Mouse (Mus musculus) left cerebral cortex, adult 2 months (tissue): ENCODE data around the gene Pxdc1. TPM values are rescaled to one million over a fixed set of nuclear protein-coding genes. Genes with fewer than 3 reads are reported as not detected.

Experiments
- DNase-seq, 2 experiments: peaks; one replicate each; pipeline ENCODE4 v3.0.0; 2021 to 2022; ENCODE audit warnings: low spot score in 2 of 2, mixed read lengths in 1 of 2; ENCODE audit errors: extremely low spot score in 1 of 2
- H3K27ac ChIP-seq: fragments of 200-600 bp; 2 replicates; pipeline ENCODE4 v1.8.1; 2022
- H3K4me3 ChIP-seq: fragments of 200-600 bp; 2 replicates; pipeline ENCODE4 v1.8.1; 2022
- CTCF ChIP-seq: fragments of 200-600 bp; IDR thresholded peaks from 2 replicates; pipeline ENCODE4 v1.8.1; 2022; ENCODE audit warnings: antibody characterized with exemption, mild to moderate bottlenecking, moderate library complexity
- intact Hi-C: fragments of 180-260 bp; cut with DNase I; formaldehyde crosslinking; loops from one replicate; pipeline ENCODE4 v1.15.1; 2025
- total RNA-seq, 2 experiments: library from RNA; stranded (reverse); gene quantifications; 2 replicates each; pipeline ENCODE4 v1.2.3; 2021

Gene Pxdc1
- total RNA-seq, 2 experiments from 2014 or later, result 4.3 to 7.1 TPM

DNA sequence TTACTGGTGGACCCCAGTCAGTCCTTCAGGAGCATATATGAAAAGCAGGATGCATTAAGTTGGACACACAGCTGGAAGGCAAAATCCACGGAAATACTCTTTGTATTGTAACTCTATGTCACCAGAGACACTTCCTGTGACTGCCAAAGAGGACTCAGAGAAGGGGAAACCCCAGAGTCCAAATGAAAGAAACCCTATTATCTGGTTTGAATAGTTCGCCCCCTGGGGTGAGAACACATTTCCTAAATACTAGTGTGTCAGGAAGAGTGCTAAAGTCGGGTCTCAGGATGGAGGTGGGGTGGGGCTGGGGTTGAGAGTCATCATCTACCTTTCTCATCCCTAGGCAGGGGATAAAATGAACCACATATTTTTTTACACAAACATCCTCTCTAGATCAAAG lies 25.8 kb downstream of the Pxdc1 start:
- intact Hi-C loops, result no loop called here
- no peak overlapping the region for H3K4me3 ChIP-seq
- no peak overlapping the region for H3K27ac ChIP-seq
- TF ChIP-seq CTCF, result no peak
- no peak for DNase-seq

DNA sequence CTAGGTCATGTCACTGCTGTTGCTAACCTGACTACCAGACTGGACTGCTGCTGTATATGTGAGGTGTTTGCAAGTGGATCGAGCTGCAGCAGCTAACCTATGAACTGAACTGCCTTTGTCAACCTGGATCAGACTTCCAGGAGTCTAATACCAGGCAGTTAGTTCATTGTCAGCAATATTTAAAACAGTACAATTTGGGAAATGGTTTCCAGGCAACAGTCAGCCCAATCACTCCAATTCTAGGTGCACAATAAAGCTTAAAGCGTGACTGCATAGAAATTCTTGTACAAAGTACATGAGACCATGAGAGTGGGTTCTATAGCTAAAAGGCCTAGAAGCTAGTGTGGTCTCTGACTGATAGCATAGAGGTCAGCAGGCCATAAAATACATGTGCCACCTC lies 28.9 kb downstream of the Pxdc1 start:
- no peak overlapping the region for H3K4me3 ChIP-seq
- intact Hi-C loops, result no loop called here
- DNase-seq, result no peak
- no peak overlapping the region for H3K27ac ChIP-seq
- TF ChIP-seq CTCF, result no peak

DNA sequence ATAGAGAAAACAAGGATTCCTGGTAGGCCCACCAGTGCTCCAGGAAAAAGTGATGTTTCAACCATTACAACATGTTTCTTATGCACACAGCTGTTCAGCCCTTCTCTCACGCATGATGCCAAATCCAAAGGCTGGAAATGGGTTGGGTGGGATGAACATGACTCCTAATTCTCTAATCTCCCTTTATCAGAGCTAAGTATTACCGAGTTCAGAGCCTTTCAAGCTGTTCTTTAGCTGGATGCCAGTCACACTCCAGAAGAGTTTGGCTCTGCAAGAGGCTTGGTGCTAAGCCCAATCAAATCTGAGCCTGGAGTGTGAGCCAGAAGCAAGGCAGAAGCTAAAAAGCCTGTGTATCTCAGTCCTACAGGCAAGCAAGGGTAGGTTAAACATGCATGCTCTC lies 40.9 kb downstream of the Pxdc1 start:
- intact Hi-C loops, result no loop called here
- no peak for TF ChIP-seq CTCF
- Histone ChIP-seq H3K4me3 (no peak overlapping the region), H3K27ac (no peak overlapping the region)
- no peak for DNase-seq

DNA sequence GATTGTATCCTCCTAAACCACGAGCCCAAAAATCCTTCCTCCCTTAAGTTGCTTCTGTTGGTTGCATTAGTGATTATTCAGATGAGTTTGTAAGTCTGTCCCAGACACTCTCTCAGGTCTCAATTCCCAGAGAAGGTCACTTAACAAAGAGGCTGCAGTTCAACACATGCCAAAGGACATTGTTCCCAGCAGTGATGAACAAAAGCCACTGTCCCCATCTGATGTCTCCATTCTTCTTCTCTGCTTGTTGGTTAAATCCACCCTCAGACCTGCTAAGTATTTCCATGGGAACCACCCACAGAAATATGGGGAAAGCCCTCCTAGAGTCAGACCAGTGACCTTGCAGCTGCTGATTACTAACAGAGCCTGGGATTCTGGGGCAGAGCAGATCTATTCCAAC lies 43.6 kb downstream of the Pxdc1 start:
- no peak for TF ChIP-seq CTCF
- DNase-seq, result no peak
- intact Hi-C loops, result no loop called here
- H3K27ac ChIP-seq, result no peak overlapping the region
- no peak overlapping the region for H3K4me3 ChIP-seq

DNA sequence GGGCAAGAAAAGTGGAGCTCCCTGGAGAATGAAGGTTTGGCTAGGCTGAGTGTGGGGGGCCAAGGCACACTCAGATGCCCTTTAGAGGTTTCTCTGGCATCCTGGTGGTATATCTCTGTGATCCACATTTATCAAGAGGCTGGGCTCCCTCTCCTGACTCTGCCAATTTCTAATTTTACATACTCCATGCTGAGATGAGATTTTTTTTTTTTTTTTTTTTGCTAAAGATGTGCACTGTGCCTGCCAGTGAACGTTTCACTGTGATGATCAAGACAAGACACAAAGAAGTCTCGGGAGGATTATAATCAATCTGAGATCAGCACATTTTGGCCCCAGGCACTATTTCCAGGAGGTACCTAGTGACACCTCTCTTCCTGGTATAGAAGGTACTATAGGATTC lies 46.2 kb downstream of the Pxdc1 start:
- DNase-seq, result no peak
- intact Hi-C loops, result no loop called here
- Histone ChIP-seq H3K27ac (no peak overlapping the region), H3K4me3 (no peak overlapping the region)
- no peak for TF ChIP-seq CTCF

DNA sequence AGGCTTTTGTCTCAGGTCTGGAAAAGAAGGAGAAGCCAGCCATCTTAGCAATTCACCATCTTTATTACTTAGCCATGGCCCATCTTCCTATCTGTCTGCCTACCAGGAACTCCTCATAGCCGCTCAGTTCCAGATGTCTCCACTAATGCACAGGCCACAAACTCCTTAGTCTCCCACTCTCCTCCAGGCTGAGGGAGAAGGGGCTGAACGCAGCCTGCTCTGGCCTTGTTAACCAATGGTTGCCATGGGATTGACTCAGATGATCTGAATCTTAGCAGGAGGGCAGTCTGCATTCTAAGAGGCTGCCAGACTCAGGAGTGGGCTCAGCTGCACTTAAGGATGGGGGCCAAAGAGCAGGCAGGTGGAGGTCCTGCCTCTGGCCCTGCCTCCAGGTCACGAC lies 47.4 kb downstream of the Pxdc1 start:
- no peak for DNase-seq
- intact Hi-C loops, result no loop called here
- TF ChIP-seq CTCF, result no peak
- Histone ChIP-seq H3K27ac (no peak overlapping the region), H3K4me3 (no peak overlapping the region)

DNA sequence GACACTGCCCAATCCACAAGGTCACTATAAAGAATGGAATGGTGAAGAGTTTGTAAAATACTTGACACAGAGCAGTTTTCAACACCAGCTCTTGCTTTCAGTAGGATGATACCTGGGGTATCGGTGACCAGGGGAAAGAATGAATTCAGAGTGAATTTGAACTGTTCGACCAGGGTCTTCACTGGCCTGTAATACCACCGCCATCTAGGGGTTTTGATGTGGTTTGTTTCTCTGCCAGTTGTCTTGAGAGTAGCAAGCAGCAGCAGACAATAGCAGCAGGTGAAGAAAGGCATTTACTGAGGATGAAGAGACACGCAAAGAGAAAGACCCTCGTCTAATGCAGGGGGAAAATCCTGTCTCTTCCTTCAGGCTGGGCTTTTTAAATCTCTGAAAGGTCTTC lies 48.1 kb downstream of the Pxdc1 start:
- Histone ChIP-seq H3K27ac (no peak overlapping the region), H3K4me3 (no peak overlapping the region)
- intact Hi-C loops, result no loop called here
- no peak for DNase-seq
- TF ChIP-seq CTCF, result no peak; the same call in 1 of the 2 replicates

DNA sequence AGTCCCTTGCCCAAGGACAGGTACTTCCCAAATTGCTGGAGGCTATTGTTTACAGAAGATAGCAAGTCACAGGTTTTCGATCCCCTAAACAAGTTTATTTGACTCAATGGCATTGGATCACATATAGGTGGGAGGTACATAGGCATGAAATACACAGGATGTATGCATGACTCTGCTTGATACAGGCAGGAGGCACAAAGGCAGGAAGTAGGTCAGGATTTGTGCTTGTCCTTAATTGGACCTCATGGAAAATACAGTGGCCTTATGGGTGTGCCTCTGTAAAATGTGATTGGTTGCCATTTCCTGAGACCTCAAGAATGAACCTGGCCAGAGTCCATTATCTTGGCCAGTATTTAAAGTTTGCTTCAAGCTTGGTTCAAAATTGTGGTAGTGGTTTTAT lies 48.9 kb downstream of the Pxdc1 start:
- Histone ChIP-seq H3K27ac (no peak overlapping the region), H3K4me3 (no peak overlapping the region)
- no peak for DNase-seq
- TF ChIP-seq CTCF, result no peak
- intact Hi-C loops, result no loop called here

DNA sequence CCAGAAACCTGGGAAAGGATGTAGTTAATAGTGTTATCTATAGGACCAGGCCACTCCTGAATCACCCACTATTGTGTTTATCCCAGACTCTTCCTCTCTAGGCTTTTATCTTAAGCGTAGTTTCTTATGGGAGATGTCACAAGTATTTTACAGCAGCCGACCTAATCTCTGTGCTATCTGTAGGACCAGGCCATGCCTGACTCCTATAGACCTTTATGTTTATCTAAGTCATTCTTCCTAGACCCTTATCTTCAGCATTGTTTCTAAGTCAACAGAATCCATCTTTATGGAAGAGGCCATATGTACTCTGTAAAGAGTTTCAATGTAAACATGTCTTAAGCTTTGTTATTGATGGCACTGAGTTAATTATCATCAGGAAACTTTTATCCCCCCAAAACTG lies 50.5 kb downstream of the Pxdc1 start:
- H3K4me3 ChIP-seq, result no peak overlapping the region
- intact Hi-C loops, result no loop called here
- no peak for TF ChIP-seq CTCF
- DNase-seq, result no peak
- H3K27ac ChIP-seq, result no peak overlapping the region

DNA sequence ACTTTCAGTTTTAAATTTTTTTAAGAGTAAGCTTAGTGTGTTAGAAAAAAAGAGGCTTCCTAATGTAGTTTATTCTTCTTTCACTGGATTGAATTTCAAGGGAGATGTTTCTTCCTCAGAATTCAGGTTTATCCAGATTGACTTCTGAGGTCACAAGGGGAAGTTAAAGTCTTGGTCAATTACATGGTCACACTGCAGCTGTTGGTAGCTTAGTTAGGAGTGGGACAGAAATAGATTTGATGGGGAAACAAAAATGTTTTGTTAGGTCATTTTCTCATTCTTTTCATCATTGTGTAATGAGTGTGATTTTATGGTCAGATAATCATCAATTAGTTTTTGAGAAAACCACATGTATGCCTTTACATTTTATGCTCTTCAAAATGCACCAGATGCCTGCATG lies 56.5 kb downstream of the Pxdc1 start:
- no peak for TF ChIP-seq CTCF
- no peak for DNase-seq
- intact Hi-C loops, result no loop called here
- H3K4me3 ChIP-seq, result no peak overlapping the region
- no peak overlapping the region for H3K27ac ChIP-seq

Other genes with a start within 250 kb of the Pxdc1 start
- gene Fam50b, start 81.4 kb upstream of the Pxdc1 start, total RNA-seq, result not detected
- 10 to 100 TPM; 95.6 to 95.8 TPM for gene Prpf4b, start 221.8 kb upstream of the Pxdc1 start, total RNA-seq